Mouse (Mus musculus) erythroid progenitor cell, adult 5-6 weeks (primary cell): ENCODE data around the gene Btnl10. TPM values are rescaled to one million over a fixed set of nuclear protein-coding genes. Genes with fewer than 3 reads are reported as not detected.

Experiments used
- ATAC-seq: replicated peaks from 2 replicates; pipeline ENCODE4 v1.8.0; 2016; ENCODE audit warnings: moderate number of reproducible peaks, mild to moderate bottlenecking, moderate TSS enrichment, inconsistent platforms; ENCODE audit not compliant: poor library complexity, low FRiP score, severe bottlenecking
- total RNA-seq, 2 experiments: library from RNA; stranded (forward) in 1 of 2; stranded (reverse) in 1 of 2; fragments of 150-400 nt in 1 of 2; fragments of 186-747, 209-891 nt in 1 of 2; gene quantifications; 2 replicates each; pipeline versions ENCODE4 v1.2.3 to v1.2.4; 2015 to 2017; ENCODE audit warnings: low replicate concordance in 2 of 2

Btnl10 gene
- total RNA-seq (2015; ENCODE audit: low replicate concordance) (407 and 422 TPM in 2 replicates), total RNA-seq (2017; ENCODE audit: low replicate concordance) (484 and 553 TPM in 2 replicates)

GRCm38 (mm10) chr11:58917745-58918366, at the start of gene Btnl10:
Btnl10 (plus strand) TSS chr11:58917908.
- ATAC-seq, result peak; percentile 66

- no peak for ATAC-seq
These were observed 49.8 kb upstream of the Btnl10 start for GRCm38 (mm10) chr11:58867954-58868330.

- ATAC-seq, result no peak
These were observed 46.7 kb upstream of the Btnl10 start for GRCm38 (mm10) chr11:58870961-58871360.

- ATAC-seq, result no peak
These were observed 34.0 kb upstream of the Btnl10 start for GRCm38 (mm10) chr11:58883756-58884155.

GRCm38 (mm10) chr11:58890511-58890910, 27.2 kb upstream of the Btnl10 start:
- no peak for ATAC-seq

- ATAC-seq, result no peak
These were observed 23.3 kb upstream of the Btnl10 start for GRCm38 (mm10) chr11:58894456-58894855.

GRCm38 (mm10) chr11:58897485-58897884, 20.2 kb upstream of the Btnl10 start:
- no peak for ATAC-seq

GRCm38 (mm10) chr11:58901080-58901479, 16.6 kb upstream of the Btnl10 start:
- peak; percentile 81 for ATAC-seq

GRCm38 (mm10) chr11:58903511-58904409, 13.9 kb upstream of the Btnl10 start, which contains the start of gene Zfp39:
Zfp39 (minus strand) TSS chr11:58904225.
- peak; percentile 81 for ATAC-seq

GRCm38 (mm10) chr11:58904410-58904718, 13.3 kb upstream of the Btnl10 start:
- ATAC-seq, result peak; percentile 5; the same call in 1 of the 2 replicates

GRCm38 (mm10) chr11:58904838-58905237, 12.9 kb upstream of the Btnl10 start:
- peak; percentile 57 for ATAC-seq

- peak; percentile 40 for ATAC-seq
These were observed 3.9 kb upstream of the Btnl10 start for GRCm38 (mm10) chr11:58913776-58914175.

GRCm38 (mm10) chr11:58914461-58915028, 3.2 kb upstream of the Btnl10 start:
- ATAC-seq, result peak; percentile 26

GRCm38 (mm10) chr11:58916879-58917744, 596 bp upstream of the Btnl10 start:
- peak; percentile 53 for ATAC-seq

- ATAC-seq, result peak; percentile 42
These were observed 1.1 kb downstream of the Btnl10 start for GRCm38 (mm10) chr11:58918759-58919158.

- ATAC-seq, result no peak
These were observed 4.7 kb downstream of the Btnl10 start for GRCm38 (mm10) chr11:58922420-58922819.

GRCm38 (mm10) chr11:58926651-58927050, 8.9 kb downstream of the Btnl10 start:
- no peak for ATAC-seq

- no peak for ATAC-seq
These were observed 9.3 kb downstream of the Btnl10 start for GRCm38 (mm10) chr11:58927053-58927452.

GRCm38 (mm10) chr11:58927790-58928651, 10.3 kb downstream of the Btnl10 start:
- peak; percentile 77 for ATAC-seq
